Mouse (Mus musculus) spleen, adult 2 months (tissue): ENCODE measurements around the gene Dpyd.

Experiments
- CTCF ChIP-seq: fragments of 200-500 bp; IDR thresholded peaks from 2 replicates; pipeline ENCODE4 v1.5.1; 2011; ENCODE audit warnings: mild to moderate bottlenecking, inconsistent platforms; ENCODE audit not compliant: insufficient read depth, insufficient read length, insufficient replicate concordance; ENCODE audit errors: extremely low read depth
- POLR2A ChIP-seq: fragments of 200-500 bp; IDR thresholded peaks from 2 replicates; pipeline ENCODE4 v1.6.1; 2011; ENCODE audit warnings: low read depth, low read length, inconsistent platforms

DNA sequence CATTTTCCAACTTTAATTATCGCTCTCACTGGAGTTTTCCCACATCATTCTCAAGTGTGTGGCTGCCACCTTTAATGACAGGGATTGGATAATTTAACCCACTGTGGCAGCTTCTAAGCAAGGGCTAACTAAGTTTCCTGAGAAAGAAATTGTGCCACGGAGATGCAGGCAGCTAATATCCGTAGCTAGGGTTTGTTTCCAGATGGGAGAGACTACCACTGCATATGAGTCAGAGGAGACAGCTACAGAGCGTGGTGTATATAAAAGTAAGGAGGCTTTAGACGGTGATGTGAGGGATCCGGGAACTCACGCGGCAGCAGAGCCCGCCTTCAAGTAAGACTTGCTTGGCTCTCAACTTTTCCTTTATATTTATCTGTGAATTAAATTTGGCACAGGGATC, 505.3 kb downstream of the Dpyd start:
- TF ChIP-seq CTCF (no peak), POLR2A (no peak)
